Mouse (Mus musculus) ES-CJ7 (cell line): ENCODE measurements at regions not wholly inside any gene's neighbourhood (a gene's known extent, or its start where the extent isn't known, plus 50 kb on each side); places are given as distances from the start of the nearest gene placed in this dataset.
A peak's percentile ranks its signal among the peaks of the same experiment; 100 is the strongest.

Source experiments
- DNase-seq: peaks from one replicate; pipeline ENCODE4 v3.0.0; 2011; ENCODE audit warnings: low read depth, low spot score

DNA sequence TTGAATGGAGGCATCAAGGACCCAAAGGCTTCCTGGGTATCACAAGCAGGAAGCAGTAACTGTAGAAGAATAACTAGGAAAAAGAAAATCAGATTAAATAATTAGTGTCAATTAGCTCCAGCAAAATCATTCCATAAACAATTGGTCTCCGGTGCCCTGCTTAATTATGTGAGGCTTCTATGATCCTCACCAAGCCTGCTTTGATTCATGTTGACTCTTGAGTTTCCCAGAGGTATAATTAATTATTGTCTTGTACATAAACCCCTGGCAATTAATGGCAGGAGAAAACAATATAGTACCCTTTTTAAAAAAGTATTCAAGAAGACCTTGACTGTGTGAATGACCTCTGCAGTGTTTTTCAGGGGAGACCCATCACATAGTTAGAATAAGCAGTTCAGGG lies 61.5 kb upstream of the Sp8 start:
- no peak for DNase-seq

DNA sequence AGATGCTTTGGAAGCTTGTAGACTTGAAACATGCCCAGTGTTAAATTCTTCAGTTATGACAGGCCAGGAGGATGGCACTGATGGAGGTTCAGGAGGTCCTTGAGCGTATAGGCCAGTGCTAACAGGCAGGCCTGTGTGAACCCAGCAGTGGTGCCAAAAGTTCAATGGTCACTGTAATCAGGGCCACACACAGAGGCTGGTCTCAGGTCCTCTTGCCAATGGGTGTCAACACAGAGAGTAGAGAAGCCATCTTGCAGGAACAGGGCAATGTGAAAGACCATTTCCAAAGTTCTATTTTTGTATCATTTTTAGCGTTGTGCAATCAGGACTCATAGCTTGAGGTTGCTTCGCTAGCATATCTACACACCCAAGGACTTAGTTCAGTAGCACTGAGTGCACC lies 64.2 kb upstream of the Sp8 start:
- no peak for DNase-seq

DNA sequence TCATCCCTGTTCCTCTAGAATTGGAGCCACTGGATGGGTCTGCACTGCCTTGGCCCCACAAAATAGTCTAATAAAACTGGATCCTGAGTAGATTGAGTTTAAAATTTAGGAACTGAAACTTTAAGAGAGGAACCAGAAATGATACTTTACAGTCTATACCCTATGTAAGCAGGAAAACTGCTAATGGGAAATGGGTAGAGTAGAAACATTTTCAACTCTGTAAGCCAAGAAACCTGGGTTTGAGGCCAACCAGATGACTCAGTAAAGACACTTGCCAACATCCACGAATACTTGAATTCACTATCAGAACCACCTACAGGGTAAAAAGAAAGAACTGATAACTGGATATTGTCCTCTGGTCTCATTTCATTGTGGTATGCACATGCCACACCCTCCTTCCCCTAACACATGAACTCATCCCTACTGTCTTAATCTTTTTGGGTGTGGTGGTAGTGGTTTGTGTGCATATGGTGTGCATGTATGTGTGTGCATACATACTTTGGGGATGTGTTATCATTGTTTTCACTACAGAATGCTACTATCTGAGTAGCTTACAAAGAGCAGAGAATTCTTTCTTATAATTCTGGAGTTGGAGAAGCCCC lies 70.6 kb upstream of the Sp8 start:
- DNase-seq: no peak

DNA sequence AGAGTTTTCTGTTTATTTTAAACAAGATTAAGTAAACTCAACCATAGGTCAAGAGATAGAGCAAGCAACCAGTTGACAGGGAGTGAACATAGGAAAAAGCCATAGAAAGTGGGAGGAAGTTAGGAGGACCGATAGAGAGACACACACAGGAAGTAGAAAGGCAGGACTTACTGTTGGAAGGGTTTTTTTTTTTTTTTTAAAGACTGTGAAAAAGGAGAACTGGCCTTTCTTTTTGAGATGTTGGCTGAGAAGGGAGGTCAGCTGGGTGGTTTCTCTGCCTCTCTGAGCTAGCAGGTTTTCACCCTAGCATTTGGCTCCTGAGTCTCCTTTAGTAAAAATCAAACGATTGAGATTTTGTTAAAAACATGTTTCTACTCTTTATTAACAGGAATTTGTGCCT lies 73.3 kb upstream of the Sp8 start:
- DNase-seq: no peak

DNA sequence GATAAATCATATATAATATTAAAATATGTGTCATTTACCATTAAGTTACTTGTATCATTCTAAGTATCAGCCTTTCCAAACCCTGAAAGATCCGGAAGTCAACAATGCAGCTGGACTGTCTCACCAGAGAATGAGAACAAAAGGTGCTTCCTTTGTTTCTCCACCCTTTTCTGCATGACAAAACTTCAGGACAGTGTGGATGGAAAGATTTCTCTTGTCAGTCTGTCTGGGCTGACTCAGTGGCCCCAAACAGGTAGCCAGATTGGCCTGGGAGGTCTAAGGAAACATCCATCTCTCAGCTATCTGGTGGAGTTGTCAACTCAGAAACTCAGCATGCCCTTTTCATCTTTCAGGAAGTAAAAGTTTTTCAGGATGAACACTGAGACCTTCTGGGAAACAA lies 79.7 kb upstream of the Sp8 start:
- DNase-seq: peak; percentile 77

DNA sequence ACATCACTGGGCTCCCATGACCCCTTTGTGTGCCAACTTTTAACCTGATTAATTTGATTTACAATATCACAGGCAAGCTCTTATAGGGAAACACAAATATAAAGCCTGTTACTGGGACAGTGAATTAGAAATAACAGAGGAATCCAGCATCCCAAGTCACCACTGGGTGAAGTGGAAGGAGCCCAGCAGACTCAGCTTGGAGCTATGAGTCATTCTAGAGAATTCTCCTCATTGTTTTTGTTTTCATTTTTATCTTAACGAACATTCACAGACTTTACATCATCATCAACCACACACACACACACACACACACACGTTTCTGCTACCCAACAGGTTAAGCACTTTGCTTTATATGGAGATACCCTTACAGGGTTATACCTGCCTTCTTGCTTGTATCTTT lies 92.1 kb upstream of the Sp8 start:
- DNase-seq: no peak

DNA sequence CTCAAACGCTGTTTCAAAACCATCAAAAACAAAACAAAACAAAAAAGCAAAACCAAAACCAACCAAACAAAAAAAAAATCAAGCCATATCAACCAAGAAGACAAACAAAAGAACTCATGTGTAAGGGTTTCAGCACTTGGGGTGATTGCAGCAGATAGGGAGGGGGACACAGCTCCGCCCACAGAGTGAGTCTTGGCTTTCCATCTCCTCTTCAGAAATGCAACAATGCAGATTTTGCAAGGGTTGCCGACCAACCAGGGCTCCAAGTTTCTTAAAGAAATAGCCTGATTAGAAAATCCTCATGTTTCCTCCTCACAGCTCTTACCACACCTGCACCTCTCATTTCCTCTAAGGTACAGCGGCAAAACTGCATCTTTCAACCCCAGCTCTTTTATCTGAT lies 107.0 kb upstream of the Sp8 start:
- no peak for DNase-seq

DNA sequence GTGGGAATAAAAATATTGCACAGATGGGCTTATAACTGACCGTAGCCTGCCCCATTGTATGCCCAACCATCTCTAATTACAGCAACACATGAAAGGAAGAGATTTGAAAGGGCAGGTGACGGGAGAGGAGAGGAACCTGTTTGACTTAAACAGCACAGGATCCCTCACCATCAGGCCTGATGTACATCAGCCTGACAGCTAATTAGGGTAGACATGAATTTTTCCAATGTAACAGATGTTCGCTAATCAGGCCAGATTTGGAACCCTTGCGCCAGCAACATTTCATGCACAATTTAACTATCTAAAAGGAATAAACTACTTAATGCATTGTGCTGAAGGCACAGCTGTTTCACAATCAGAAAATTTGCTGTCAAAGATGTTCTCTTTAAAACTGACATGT lies 120.2 kb upstream of the Sp8 start:
- DNase-seq: no peak

DNA sequence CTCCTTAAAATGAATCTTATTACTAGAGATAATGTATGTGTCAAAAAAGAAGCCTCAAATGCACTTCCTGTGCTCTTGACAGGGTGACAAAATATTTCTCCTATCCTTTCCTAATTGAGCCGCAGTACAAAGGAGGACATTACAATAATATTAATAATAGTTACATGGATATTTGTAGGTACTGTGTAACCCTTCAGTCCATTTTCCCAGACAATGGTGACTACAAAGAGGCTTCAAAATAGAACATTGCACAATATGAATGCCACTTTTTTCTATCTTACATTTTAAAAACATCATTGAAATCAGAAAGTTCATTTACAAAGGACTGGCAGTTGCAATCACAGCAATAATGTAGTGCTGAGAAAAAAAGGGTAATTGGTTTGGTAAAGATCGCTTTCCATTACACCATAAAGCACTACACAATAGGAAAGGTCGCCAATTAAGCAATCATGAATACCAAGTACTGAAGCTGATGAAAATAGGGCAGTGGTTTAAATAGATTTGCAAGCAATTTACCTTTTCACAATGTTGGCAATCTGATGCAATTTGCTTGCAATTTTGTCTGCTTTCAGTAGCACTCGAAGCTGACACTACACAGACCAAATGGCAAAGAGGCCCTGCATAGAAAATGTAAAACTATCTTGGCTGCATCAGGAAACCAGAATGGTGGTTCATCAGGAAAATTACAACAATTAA lies 126.1 kb upstream of the Sp8 start:
- no peak for DNase-seq

DNA sequence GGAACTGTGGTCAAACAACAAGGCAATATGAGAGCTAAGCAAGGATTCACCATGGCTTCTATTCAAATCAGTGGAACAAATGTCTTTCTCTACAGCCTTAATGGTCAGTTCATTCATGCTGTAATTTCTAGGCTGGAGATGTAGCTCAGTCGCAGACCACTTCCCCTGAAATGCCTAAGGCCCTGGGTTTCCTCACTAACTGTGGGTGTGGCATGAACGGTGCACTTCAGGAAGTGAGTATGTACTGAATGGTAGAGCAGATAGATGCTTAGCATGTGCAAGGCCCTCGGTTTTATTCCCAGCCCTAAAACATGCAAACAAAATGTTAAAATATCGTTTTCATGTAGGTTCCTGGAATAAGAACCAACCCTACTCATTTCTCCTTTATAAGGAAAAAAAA lies 129.3 kb upstream of the Sp8 start:
- DNase-seq: no peak

DNA sequence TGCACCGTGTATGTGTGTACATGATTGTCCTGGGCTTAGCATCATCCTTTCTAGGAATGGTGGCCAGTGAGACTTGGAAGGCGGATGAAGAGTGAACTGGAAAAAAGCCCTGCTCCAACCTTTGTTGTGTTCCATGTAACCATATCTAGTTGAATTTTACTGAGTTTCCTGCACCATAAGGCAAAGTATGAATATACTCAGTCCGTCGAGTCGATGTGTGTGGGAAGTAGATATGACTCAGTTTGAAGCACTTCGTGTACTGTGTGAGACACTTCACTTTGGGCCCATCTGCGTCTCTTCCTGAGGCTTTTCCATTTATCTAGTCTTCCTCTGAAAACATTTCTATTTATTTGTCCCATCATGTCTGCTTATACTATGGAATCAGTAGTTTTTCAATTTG lies 139.5 kb upstream of the Sp8 start:
- no peak for DNase-seq

DNA sequence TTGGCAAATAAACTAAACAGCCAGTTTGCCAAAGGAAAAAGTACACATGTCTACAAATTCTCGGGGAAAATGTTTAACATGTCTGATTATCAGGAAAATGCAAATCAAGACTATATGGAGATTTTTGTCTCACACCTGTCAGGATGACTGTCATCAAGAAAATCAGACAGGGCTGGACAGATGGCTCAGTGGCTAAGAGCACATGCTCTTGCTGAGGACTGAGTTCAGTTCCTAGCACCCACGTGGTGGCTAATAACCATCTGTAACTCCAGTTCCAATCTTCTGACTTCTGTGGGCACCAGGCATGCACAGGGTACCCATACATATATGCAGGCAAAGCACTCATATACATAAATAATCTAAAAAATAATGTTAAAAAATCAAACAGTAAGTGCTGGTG lies 141.3 kb upstream of the Sp8 start:
- no peak for DNase-seq

DNA sequence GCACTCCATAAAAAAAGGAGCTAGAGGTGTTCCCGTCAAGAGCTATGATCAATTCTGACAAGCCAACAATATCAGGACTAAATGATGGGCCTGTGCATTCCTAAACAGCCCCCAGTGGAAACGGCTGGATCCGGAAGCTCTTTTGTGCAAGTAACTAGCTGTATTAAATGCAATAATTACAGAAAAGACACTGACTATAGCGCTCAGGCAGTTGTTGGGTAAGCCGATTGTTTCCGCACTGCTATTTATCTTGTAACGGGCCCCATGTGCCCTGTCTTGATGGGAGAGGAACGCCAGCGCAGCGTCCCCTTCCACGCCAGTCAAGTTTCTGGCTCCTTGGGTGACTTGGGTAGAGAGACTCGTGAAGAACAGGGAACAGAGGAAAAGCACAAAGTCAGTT lies 142.4 kb upstream of the Sp8 start:
- DNase-seq: no peak

DNA sequence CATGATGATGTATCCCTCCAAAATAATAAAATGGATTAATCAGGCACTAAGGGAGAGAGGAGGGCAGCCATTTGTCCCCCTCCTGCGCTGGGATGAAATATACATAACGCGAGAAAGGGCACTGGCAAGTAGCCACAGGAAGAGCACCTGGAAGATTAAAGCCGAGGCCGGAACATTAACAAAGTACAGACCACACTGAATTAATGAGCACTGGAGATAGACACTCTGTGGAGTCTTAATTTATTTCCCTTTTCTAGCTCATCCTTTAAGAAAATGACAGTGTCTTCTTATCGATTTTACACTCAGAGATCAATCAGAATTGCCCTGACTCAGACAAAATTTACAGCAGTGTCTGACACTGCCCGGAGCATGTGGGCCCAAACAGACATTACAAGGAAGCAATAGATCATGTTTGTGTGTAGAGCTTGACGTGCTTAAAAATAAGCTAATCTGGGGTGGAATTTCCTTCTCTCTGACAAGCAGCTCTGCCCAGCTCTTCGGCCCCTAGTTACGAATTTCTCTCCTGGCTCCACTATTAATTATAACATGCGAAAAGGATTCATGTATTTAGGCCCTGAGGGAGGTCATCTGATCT lies 143.0 kb upstream of the Sp8 start:
- no peak for DNase-seq

DNA sequence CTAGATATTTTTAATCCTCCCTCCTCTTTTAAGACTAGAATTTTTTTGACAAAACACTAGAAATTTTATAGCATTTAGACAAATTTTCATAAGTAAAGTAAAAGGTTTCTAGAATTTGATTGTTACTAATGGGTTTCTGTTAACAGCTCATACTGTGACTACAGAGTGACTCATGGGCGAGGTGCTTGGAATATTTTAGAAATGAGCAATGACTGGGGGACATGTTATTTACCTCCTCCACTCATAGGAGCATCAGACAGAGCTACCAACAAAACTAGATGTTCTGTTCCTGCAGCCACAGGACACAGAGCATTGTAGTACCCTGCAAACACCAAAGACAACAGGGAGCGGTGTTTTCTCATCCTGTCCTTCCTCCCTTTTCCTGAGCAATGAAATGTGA lies 144.3 kb upstream of the Sp8 start:
- no peak for DNase-seq

DNA sequence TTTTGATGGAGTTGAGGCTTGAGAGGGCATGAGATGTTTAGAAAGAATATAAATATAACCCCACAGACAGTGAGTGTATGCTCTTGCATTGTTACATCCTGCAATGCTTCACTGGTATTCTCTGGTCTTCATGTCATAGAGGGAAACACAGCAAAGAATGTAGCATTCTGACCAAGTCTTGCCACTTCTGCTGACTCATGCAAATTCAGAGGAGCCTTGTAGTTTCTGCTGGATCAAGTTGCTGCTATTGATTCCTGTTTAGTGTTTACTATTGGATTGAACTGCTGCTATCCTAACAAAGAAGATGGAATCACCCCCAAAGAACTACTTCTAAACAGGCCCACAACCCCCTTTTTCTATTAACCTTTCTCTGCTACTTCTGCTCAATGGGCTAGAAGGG lies 148.0 kb upstream of the Sp8 start:
- DNase-seq: no peak

DNA sequence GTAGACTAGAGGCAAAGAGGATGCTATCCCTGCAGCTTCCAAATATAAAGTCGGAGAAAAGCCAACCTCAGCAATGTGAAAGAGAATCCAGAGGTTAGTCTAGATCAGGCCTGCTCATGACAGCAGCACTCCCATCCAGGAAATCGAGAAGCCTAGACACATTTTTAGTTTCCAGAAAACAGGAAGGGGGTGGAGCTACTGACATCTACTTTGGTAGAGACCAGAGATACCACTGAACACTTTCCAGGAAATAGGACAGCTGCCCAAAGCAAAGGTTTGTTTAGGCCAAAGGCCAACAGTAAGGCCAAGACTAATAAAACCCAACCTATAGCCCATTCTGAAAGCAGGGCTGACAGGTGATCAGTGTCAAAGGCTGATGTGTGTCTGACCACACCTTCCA lies 151.4 kb upstream of the Sp8 start:
- DNase-seq: no peak

DNA sequence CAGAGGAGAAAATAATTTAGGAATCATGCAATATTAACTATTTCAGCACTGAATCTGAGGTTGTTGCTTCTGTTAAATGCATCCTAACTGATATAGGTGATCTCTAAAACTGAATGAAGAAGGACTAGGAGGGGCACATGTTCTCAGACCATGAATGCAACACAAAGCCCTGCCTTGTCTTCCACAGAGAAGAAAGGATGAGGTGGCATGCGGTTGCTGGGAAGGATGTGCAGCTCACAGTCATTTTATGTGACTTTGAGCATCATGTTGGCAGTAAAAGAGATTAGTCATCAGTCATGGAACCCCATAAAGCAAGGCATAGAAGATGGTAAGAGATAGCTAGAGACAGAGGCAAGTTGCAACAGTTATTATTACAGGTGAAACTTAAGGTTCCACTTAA lies 163.2 kb upstream of the Sp8 start:
- no peak for DNase-seq

DNA sequence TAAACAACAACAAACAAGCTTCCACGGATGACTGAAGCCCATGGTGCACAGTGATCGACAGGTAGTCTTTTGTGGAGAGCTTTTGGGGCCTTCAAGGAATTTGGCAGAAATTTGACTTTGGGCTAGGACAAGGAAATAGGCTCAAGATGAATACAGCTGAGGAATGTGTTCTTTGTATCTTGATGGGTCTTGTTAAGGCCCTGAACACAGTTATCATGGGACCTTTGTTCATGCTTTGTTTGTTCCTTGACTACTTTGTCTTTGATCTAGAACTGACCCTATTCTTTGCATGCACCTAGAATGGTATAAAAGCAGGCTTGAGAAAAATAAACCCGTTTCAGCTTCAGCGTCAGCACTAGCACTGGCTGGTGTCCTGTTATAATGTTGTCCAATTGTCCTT lies 168.1 kb upstream of the Sp8 start:
- peak; percentile 10 for DNase-seq

DNA sequence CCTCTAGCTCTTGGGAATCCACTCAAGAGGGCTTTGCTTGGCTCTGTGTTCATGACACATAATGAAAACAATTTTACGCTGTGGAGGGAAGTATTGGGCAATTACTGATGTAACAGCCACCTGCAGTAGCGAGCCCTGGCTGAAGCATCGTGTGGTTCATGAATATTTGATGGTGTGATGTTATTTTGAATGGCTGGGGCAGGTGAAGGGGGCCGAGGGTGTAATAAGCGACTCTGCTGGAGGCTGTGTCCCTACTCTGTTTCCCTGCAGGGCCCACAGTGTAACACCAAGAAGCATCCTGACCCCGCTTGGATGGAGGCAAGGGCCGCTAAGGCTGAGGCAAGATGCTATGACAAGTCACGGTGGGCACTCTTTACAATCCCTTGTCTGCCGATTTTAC lies 184.6 kb upstream of the Sp8 start:
- no peak for DNase-seq

DNA sequence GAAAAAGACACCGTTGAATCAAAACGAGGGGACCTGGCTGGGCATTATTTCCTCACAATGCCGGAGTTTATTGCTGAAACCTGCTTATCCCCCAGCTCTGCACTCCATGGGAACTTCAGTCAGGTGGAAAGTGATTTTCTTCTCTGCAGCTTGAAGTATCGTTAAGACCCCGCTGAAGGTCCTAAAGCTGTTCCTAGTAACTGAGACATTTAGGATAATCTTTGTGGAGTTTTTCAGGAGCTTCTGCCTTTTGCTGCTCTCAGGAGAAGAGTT lies 185.0 kb upstream of the Sp8 start:
- DNase-seq: no peak

DNA sequence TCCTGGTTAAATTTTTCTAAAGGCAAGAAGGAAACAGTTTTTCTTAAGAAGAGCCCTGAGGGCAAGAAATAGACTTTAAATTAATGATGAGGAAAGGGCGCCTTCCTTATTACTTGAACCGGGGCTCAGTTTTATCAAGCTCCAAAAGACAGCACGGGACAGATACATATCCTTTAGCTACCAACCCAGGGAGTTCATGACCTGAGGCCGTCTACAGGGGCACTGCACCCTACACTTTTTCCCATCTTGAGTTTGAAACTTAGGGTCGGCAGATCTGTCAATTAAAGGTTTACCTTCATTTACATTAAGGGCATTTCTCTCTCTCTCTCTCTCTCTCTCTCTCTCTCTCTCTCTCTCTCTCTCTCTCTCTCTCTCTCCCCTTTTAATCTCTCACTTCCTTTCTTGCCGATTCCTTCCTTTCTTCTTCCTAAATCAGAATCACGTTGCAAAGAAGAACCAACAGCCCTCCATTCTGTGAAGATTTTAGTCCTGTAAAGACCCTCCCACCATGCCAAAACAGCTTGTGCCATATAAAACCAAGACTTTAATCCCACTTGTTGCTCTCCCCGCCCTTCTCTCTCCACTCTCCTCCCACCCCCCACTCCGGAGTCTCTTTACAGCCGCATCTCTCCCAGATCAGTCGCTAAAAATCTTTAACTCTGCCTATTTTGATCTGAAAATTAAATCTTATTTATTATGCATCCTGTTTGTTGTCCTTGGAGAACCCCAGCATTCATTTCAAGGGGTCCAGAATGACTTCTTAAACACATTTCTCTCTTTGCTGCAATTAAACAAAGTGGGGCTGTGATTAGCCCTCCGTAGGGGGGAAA lies 185.5 kb upstream of the Sp8 start:
- no peak for DNase-seq
